Mouse (Mus musculus) left cerebral cortex, postnatal 36 days (tissue): ENCODE results near the gene Mpc1. TPM values are rescaled to one million over a fixed set of nuclear protein-coding genes. Genes with fewer than 3 reads are reported as not detected.

ENCODE experiments used
- DNase-seq, 2 experiments: peaks; one replicate each; pipeline ENCODE4 v3.0.0; 2021 to 2022; ENCODE audit warnings: low spot score in 2 of 2, mixed read lengths in 1 of 2
- intact Hi-C: fragments of 180-260 bp; cut with DNase I; formaldehyde crosslinking; loops from one replicate; pipeline ENCODE4 v1.15.1; 2025
- total RNA-seq, 2 experiments: library from RNA; stranded (reverse); gene quantifications; 2 replicates each; pipeline ENCODE4 v1.2.3; 2021

Mpc1 gene
- total RNA-seq, result 100 to 1,000 TPM; 166 to 173 TPM

GRCm38 (mm10) chr17:8282821-8283525, at the start of gene Mpc1:
TSS of gene Mpc1 (plus strand) at chr17:8282904.
- DNase-seq, result peak; percentile 93
- intact Hi-C loops, result loop anchor here (10.0 kb wide), 1 partner anchor 88 kb away; no protein-coding TSS in a partner anchor

- intact Hi-C loops, result no loop called here
- no peak for DNase-seq
Measured at GRCm38 (mm10) chr17:8233618-8234214, 49.0 kb upstream of the Mpc1 start.

GRCm38 (mm10) chr17:8234537-8234936, 48.2 kb upstream of the Mpc1 start:
- DNase-seq, result no peak
- intact Hi-C loops, result no loop called here

GRCm38 (mm10) chr17:8235743-8236142, 47.0 kb upstream of the Mpc1 start, which contains the start of gene Ccr6:
TSS of gene Ccr6 (plus strand) at chr17:8236043.
- DNase-seq, result no peak
- intact Hi-C loops, result no loop called here

GRCm38 (mm10) chr17:8238012-8238710, 44.5 kb upstream of the Mpc1 start:
- intact Hi-C loops, result no loop called here
- DNase-seq, result no peak

GRCm38 (mm10) chr17:8239561-8239960, 43.1 kb upstream of the Mpc1 start:
- intact Hi-C loops, result no loop called here

GRCm38 (mm10) chr17:8240517-8240916, 42.2 kb upstream of the Mpc1 start:
- no peak for DNase-seq
- intact Hi-C loops, result no loop called here

More at GRCm38 (mm10) chr17:8239561-8239960, 43.1 kb upstream of the Mpc1 start:
- DNase-seq, result no peak

- intact Hi-C loops, result no loop called here
- DNase-seq, result no peak
Measured at GRCm38 (mm10) chr17:8241645-8242044, 41.1 kb upstream of the Mpc1 start.

- DNase-seq, result no peak
- intact Hi-C loops, result no loop called here
Measured at GRCm38 (mm10) chr17:8242186-8242585, 40.5 kb upstream of the Mpc1 start.

GRCm38 (mm10) chr17:8244124-8244523, 38.6 kb upstream of the Mpc1 start:
- intact Hi-C loops, result no loop called here
- DNase-seq, result no peak

GRCm38 (mm10) chr17:8246102-8246754, 36.5 kb upstream of the Mpc1 start:
- DNase-seq, result no peak

GRCm38 (mm10) chr17:8251704-8252103, 31.0 kb upstream of the Mpc1 start:
- intact Hi-C loops, result no loop called here
- no peak for DNase-seq

More at GRCm38 (mm10) chr17:8246102-8246754, 36.5 kb upstream of the Mpc1 start:
- intact Hi-C loops, result no loop called here

- no peak for DNase-seq
- intact Hi-C loops, result no loop called here
Measured at GRCm38 (mm10) chr17:8254268-8254667, 28.4 kb upstream of the Mpc1 start.

- intact Hi-C loops, result no loop called here
- DNase-seq, result no peak
Measured at GRCm38 (mm10) chr17:8254914-8255313, 27.8 kb upstream of the Mpc1 start.

- intact Hi-C loops, result no loop called here
- no peak for DNase-seq
Measured at GRCm38 (mm10) chr17:8255583-8255982, 27.1 kb upstream of the Mpc1 start.

- DNase-seq, result no peak
- intact Hi-C loops, result no loop called here
Measured at GRCm38 (mm10) chr17:8256982-8257381, 25.7 kb upstream of the Mpc1 start.

GRCm38 (mm10) chr17:8264638-8265037, 18.1 kb upstream of the Mpc1 start:
- peak; percentile 37 to 49 for DNase-seq
- intact Hi-C loops, result loop anchor here (2.0 to 10.0 kb wide), 3 partner anchors 50 to 190 kb away; partner anchors contain the start of gene Sft2d1

- intact Hi-C loops, result no loop called here
- DNase-seq, result no peak
Measured at GRCm38 (mm10) chr17:8272054-8272749, 10.5 kb upstream of the Mpc1 start.

- intact Hi-C loops, result no loop called here
- DNase-seq, result no peak
Measured at GRCm38 (mm10) chr17:8272951-8273350, 9.8 kb upstream of the Mpc1 start.
